Mouse (Mus musculus) C3H10T1/2 (cell line): ENCODE measurements around the gene Fbxw28. TPM values are rescaled to one million over a fixed set of nuclear protein-coding genes. Genes with fewer than 3 reads are reported as not detected.

Experiments used
- polyA plus RNA-seq, 2 experiments: library from polyadenylated mRNA; unstranded; fragments of >200 nt; fragmentation: generic; extraction: Trizol; gene quantifications; one replicate each; pipeline ENCODE4 v1.2.1; 2012; ENCODE audit warnings: missing spikeins in 2 of 2

Fbxw28 gene
- not detected for polyA plus RNA-seq

GRCm38 (mm10) chr9:109339559-109339958 lies at the start of gene Fbxw28:
Gene Fbxw28, minus strand, starts transcription at chr9:109339659.

GRCm38 (mm10) chr9:109287576-109287975 lies 51.9 kb downstream of the Fbxw28 start, which contains the start of gene Fbxw14:
Gene Fbxw14, minus strand, starts transcription at chr9:109287676.

Other genes starting within 250 kb of the Fbxw28 start
- 1 to 10 TPM in 1 of 2 experiments, under 1 TPM in 1; 0.29 to 3.3 TPM for gene Plxnb1, start 244.3 kb downstream of the Fbxw28 start, polyA plus RNA-seq
- gene Fbxw21, start 177.6 kb downstream of the Fbxw28 start, polyA plus RNA-seq: not detected
- gene Fbxw13, start 143.7 kb downstream of the Fbxw28 start, polyA plus RNA-seq: not detected
- gene Fbxw20, start 104.9 kb downstream of the Fbxw28 start, polyA plus RNA-seq: not detected
- gene Fbxw14, start 52.0 kb downstream of the Fbxw28 start, polyA plus RNA-seq: not detected
- not detected for gene Fbxw22, start 64.6 kb upstream of the Fbxw28 start, polyA plus RNA-seq
- not detected for gene Fbxw16, start 109.5 kb upstream of the Fbxw28 start, polyA plus RNA-seq
- gene Fbxw19, start 156.2 kb upstream of the Fbxw28 start, polyA plus RNA-seq: not detected
- gene Fbxw15, start 228.6 kb upstream of the Fbxw28 start, polyA plus RNA-seq: not detected